ENCODE assay signal across 25 mouse cellular contexts in the genomic region with DNA sequence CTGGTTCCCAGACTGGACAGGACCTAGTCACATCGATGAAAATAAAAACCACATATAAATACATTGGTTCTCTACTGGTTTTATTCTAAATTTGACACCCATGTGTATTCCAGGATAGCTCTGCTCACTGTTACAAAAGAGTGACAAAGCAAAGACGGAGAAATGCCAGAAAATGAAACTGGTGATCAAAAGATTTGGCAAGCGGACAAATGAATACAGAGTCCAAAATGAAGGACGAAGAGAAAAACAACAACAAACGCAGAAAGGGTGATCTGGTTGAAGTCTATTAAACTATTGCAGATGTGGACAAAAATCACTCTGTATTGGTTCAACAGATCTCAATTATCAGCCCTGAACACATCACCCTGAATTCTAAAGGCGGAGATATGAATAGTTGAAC. TPM values are rescaled to one million over a fixed set of nuclear protein-coding genes. Genes with fewer than 3 reads are reported as not detected.
"Had no signal": no experiment of that assay in that cellular context is flagged by ENCODE, and none has a peak within 500 bp of the region (broad histone marks: within the 10 kb centered on the region; RNA-seq: fewer than 3 reads in every experiment).

No protein-coding gene starts in this region.

- H3K4me3 ChIP-seq: layer of hippocampus, adult 2 months; limb, embryonic 10.5 days; limb, embryonic 13.5 days; midbrain, embryonic 12.5 days; midbrain, embryonic 15.5 days; neural tube, embryonic 12.5 days; neural tube, embryonic 15.5 days; stomach, embryonic 15.5 days had no signal

- H3K27ac ChIP-seq: kidney, postnatal 0 days; layer of hippocampus, adult 2 months; limb, embryonic 10.5 days; limb, embryonic 13.5 days; liver, embryonic 14.5 days; macrophage; midbrain, embryonic 12.5 days; midbrain, embryonic 15.5 days; neural tube, embryonic 12.5 days; neural tube, embryonic 15.5 days; stomach, embryonic 15.5 days had no signal

- H3K9me3 ChIP-seq: limb, embryonic 10.5 days; limb, embryonic 13.5 days; midbrain, embryonic 12.5 days; midbrain, embryonic 15.5 days; neural tube, embryonic 12.5 days; neural tube, embryonic 15.5 days; stomach, embryonic 15.5 days had no signal

- H3K27me3 ChIP-seq: limb, embryonic 13.5 days; midbrain, embryonic 12.5 days; midbrain, embryonic 15.5 days; neural tube, embryonic 12.5 days; neural tube, embryonic 15.5 days; stomach, embryonic 15.5 days had no signal

- H3K36me3 ChIP-seq: limb, embryonic 10.5 days; limb, embryonic 13.5 days; midbrain, embryonic 12.5 days; midbrain, embryonic 15.5 days; neural tube, embryonic 12.5 days; neural tube, embryonic 15.5 days; stomach, embryonic 15.5 days had no signal

- DNase-seq: layer of hippocampus, adult 9-11 months; liver; liver, postnatal 0 days; lung, embryonic 14.5 days; right cerebral cortex, adult 18-20 months; right cerebral cortex, postnatal 14 days; right cerebral cortex, postnatal 4 days; spleen, adult 18-20 months; thymus, postnatal 36 days had no signal

- H3K4me2 ChIP-seq: limb, embryonic 13.5 days; lung, embryonic 14.5 days; midbrain, embryonic 12.5 days; midbrain, embryonic 15.5 days; neural tube, embryonic 12.5 days; neural tube, embryonic 15.5 days; stomach, embryonic 15.5 days had no signal

- H3K9ac ChIP-seq: limb, embryonic 13.5 days; liver, embryonic 14.5 days; liver, postnatal 0 days; lung, embryonic 14.5 days; midbrain, embryonic 12.5 days; midbrain, embryonic 15.5 days; neural tube, embryonic 12.5 days; neural tube, embryonic 15.5 days; stomach, embryonic 15.5 days had no signal

- ATAC-seq: intestine, embryonic 16.5 days; liver, postnatal 0 days; lung, postnatal 0 days; midbrain, embryonic 15.5 days had no signal

- H3K4me1 ChIP-seq: limb, embryonic 10.5 days; midbrain, embryonic 12.5 days; midbrain, embryonic 15.5 days; neural tube, embryonic 12.5 days; neural tube, embryonic 15.5 days; stomach, embryonic 15.5 days had no signal

RNA-seq across cellular contexts. Expression of a gene that starts 12.4 kb away (rescaled TPM):
- polyA plus RNA-seq: intestine, embryonic 16.5 days; large intestine, adult 2 months; limb, embryonic 10.5 days; limb, embryonic 13.5 days; liver, embryonic 14.5 days; liver, postnatal 0 days; lung, embryonic 14.5 days; lung, postnatal 0 days; macrophage; midbrain, embryonic 12.5 days; midbrain, embryonic 15.5 days; neural tube, embryonic 12.5 days; neural tube, embryonic 15.5 days; stomach, embryonic 15.5 days; thymus, postnatal 0 days; urinary bladder, adult 2 months had no signal
